ENCODE assay signal across 11 mouse cellular contexts in the genomic region with DNA sequence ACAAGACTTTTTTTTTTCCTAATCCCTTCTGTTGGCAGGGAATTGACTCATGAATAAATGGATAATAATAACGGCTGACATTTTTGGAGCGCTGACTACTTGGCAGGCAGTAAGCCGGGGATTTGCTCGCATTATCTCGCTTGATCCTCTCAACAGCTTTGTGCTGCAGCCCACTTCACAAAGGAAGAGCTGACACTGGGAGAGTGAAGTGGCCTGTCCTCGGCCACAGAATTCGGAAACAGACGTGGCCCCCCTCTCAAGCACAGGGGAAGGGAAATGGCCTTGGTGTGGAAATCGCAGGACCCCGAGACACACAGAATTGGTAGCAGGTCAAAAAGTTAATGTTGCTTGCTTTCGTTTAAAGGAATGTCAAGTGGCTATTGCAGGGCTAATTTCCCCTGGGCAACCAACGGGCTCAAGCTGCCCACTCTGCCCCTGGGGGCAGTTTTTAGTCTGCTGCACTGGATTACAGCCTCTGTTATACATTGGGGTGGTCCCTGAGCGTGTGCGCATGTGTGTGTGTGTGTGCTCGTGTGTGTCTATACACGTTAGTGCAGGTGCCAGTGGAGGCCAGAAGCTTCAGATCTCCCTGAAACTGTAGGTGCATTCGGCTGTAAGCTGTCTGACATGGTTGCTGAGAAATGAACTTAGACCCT.
DNase-seq lines count a peak whose midpoint lies in the region; ATAC-seq lines count a peak whose summit lies in the region.
"Had no signal": no experiment of that assay in that cellular context is flagged by ENCODE, and none has a peak within 500 bp of the region (broad histone marks: within the 10 kb centered on the region; RNA-seq: fewer than 3 reads in every experiment).

No protein-coding gene starts in this region.

- H3K4me2 ChIP-seq in hindbrain, embryonic 15.5 days, result no peak overlapping the region; the same call in 1 of the 2 replicates
- no peak overlapping the region for H3K4me2 ChIP-seq in hindbrain, embryonic 12.5 days (replicated peaks)
- H3K4me2 ChIP-seq in forebrain, embryonic 14.5 days (ENCODE audit: low read length), result peak overlapping the region; percentile 27
- peak overlapping the region; percentile 35 for H3K4me2 ChIP-seq in midbrain, embryonic 14.5 days (ENCODE audit: low read length)
- H3K4me2 ChIP-seq in kidney, embryonic 14.5 days (replicated peaks; ENCODE audit: low read depth, low read length), result no peak overlapping the region

- H3K27ac ChIP-seq in hindbrain, embryonic 15.5 days (replicated peaks), result no peak overlapping the region
- H3K27ac ChIP-seq in hindbrain, embryonic 12.5 days, result no peak overlapping the region
- H3K27ac ChIP-seq in forebrain, embryonic 14.5 days (ENCODE audit: low read depth, low read length), result peak overlapping the region; percentile 64; the same call in 1 of the 2 replicates
- no peak overlapping the region for H3K27ac ChIP-seq in midbrain, embryonic 14.5 days (replicated peaks; ENCODE audit: low read depth, low read length)
- H3K27ac ChIP-seq in kidney, embryonic 14.5 days (ENCODE audit: low read depth, low read length), result no peak overlapping the region

- ATAC-seq in hindbrain, embryonic 15.5 days (ENCODE audit: low FRiP score, low read depth), result peak; percentile 46; the same call in 1 of the 2 replicates
- ATAC-seq in hindbrain, embryonic 12.5 days (ENCODE audit: low FRiP score), result no peak
- ATAC-seq in forebrain, embryonic 14.5 days, result peak; percentile 68; the same call in 1 of the 2 replicates
- ATAC-seq in midbrain, embryonic 14.5 days (ENCODE audit: low FRiP score, low TSS enrichment), result peak; percentile 76
- no peak for ATAC-seq in kidney, embryonic 14.5 days (ENCODE audit: low FRiP score, low TSS enrichment)
- ATAC-seq: intestine, embryonic 16.5 days had no signal

- peaks cover 4% of the 10 kb centered on the region; the same call in 1 of the 2 replicates for H3K4me1 ChIP-seq in hindbrain, embryonic 15.5 days (replicated peaks)
- H3K4me1 ChIP-seq in hindbrain, embryonic 12.5 days, result no peaks in the 10 kb centered on the region; the same call in 1 of the 2 replicates
- peaks cover 28% of the 10 kb centered on the region for H3K4me1 ChIP-seq in forebrain, embryonic 14.5 days (ENCODE audit: control insufficient read depth, insufficient read depth, low read length)
- peaks cover 17% of the 10 kb centered on the region; the same call in 1 of the 2 replicates for H3K4me1 ChIP-seq in midbrain, embryonic 14.5 days (ENCODE audit: control insufficient read depth, insufficient read depth, low read length)
- no peaks in the 10 kb centered on the region for H3K4me1 ChIP-seq in kidney, embryonic 14.5 days (ENCODE audit: control insufficient read depth, insufficient read depth, low read length)

- WGBS in hindbrain, embryonic 15.5 days, result 48% methylated on average over 17 of the region's 17 CpGs
- 41% methylated on average over 17 of the region's 17 CpGs for WGBS in hindbrain, embryonic 12.5 days
- 22% methylated on average over 17 of the region's 17 CpGs for WGBS in forebrain, embryonic 14.5 days
- WGBS in midbrain, embryonic 14.5 days, result 10% methylated on average over 17 of the region's 17 CpGs
- WGBS in kidney, embryonic 14.5 days, result 61% methylated on average over 17 of the region's 17 CpGs

- no peak overlapping the region for H3K9ac ChIP-seq in hindbrain, embryonic 15.5 days
- H3K9ac ChIP-seq in hindbrain, embryonic 12.5 days, result no peak overlapping the region
- H3K9ac ChIP-seq in forebrain, embryonic 14.5 days (ENCODE audit: low read length), result peak overlapping the region; percentile 48; the same call in 1 of the 2 replicates
- 0 out of 2 replicates have a peak overlapping the region, but pooled peaks have one; percentile 16 for H3K9ac ChIP-seq in midbrain, embryonic 14.5 days (replicated peaks; ENCODE audit: low read length)
- no peak overlapping the region for H3K9ac ChIP-seq in kidney, embryonic 14.5 days (ENCODE audit: low read depth, low read length)

- H3K36me3 ChIP-seq in hindbrain, embryonic 15.5 days, result no peaks in the 10 kb centered on the region
- H3K36me3 ChIP-seq in hindbrain, embryonic 12.5 days, result no peaks in the 10 kb centered on the region
- H3K36me3 ChIP-seq in forebrain, embryonic 14.5 days (ENCODE audit: control insufficient read depth, insufficient read depth, low read length), result no peaks in the 10 kb centered on the region
- no peaks in the 10 kb centered on the region for H3K36me3 ChIP-seq in midbrain, embryonic 14.5 days (ENCODE audit: control insufficient read depth, insufficient read depth, low read length)
- H3K36me3 ChIP-seq in kidney, embryonic 14.5 days (ENCODE audit: control insufficient read depth, insufficient read depth, low read length), result no peaks in the 10 kb centered on the region

- H3K4me3 ChIP-seq in hindbrain, embryonic 15.5 days, result no peak overlapping the region
- H3K4me3 ChIP-seq in hindbrain, embryonic 12.5 days, result no peak overlapping the region
- H3K4me3 ChIP-seq in forebrain, embryonic 14.5 days (ENCODE audit: low read depth, low read length), result no peak overlapping the region
- no peak overlapping the region for H3K4me3 ChIP-seq in midbrain, embryonic 14.5 days (replicated peaks; ENCODE audit: low read depth, low read length)
- H3K4me3 ChIP-seq in kidney, embryonic 14.5 days (ENCODE audit: low read length), result no peak overlapping the region

- H3K27me3 ChIP-seq in hindbrain, embryonic 15.5 days, result peaks cover 18% of the 10 kb centered on the region
- H3K27me3 ChIP-seq in hindbrain, embryonic 12.5 days, result peaks cover 9% of the 10 kb centered on the region
- peaks cover 19% of the 10 kb centered on the region; the same call in 1 of the 2 replicates for H3K27me3 ChIP-seq in forebrain, embryonic 14.5 days (replicated peaks; ENCODE audit: control insufficient read depth, insufficient read depth, low read length)
- peaks cover 71% of the 10 kb centered on the region for H3K27me3 ChIP-seq in midbrain, embryonic 14.5 days (ENCODE audit: control insufficient read depth, insufficient read depth, low read length)
- H3K27me3 ChIP-seq in kidney, embryonic 14.5 days (ENCODE audit: control insufficient read depth, insufficient read depth, low read length), result peaks cover 10% of the 10 kb centered on the region; the same call in 1 of the 2 replicates

- H3K9me3 ChIP-seq in hindbrain, embryonic 15.5 days, result no peaks in the 10 kb centered on the region
- no peaks in the 10 kb centered on the region for H3K9me3 ChIP-seq in hindbrain, embryonic 12.5 days (replicated peaks)
- H3K9me3 ChIP-seq in forebrain, embryonic 14.5 days (replicated peaks; ENCODE audit: control insufficient read depth, low read length), result no peaks in the 10 kb centered on the region
- no peaks in the 10 kb centered on the region for H3K9me3 ChIP-seq in midbrain, embryonic 14.5 days (ENCODE audit: control insufficient read depth, low read length)
- no peaks in the 10 kb centered on the region for H3K9me3 ChIP-seq in kidney, embryonic 14.5 days (ENCODE audit: control insufficient read depth, low read length)

- DNase-seq in embryo, embryonic 9.5 days (ENCODE audit: extremely low spot score), result peak; percentile 28
- peak; percentile 83 for DNase-seq in forebrain, embryonic 14.5 days (ENCODE audit: low spot score)
- peak; percentile 82 for DNase-seq in midbrain, embryonic 14.5 days
- DNase-seq in thymus, postnatal 25 days, result no peak
- no peak for DNase-seq in gastrocnemius, postnatal 10 days
- DNase-seq: cerebellum, adult 2 months; lung, adult 2 months had no signal

Comparison
In these comparisons a context has a peak if more than half of its experiments do, and no peak if none do; other contexts are left out.
1. ATAC-seq: peak in hindbrain, embryonic 15.5 days (single experiment), forebrain, embryonic 14.5 days (single experiment) and midbrain, embryonic 14.5 days (single experiment); none in hindbrain, embryonic 12.5 days (single experiment) and kidney, embryonic 14.5 days (single experiment).
2. H3K4me2 ChIP-seq: peak in forebrain, embryonic 14.5 days (single experiment) and midbrain, embryonic 14.5 days (single experiment); none in hindbrain, embryonic 15.5 days (single experiment), hindbrain, embryonic 12.5 days (single experiment) and kidney, embryonic 14.5 days (single experiment).
3. H3K9ac ChIP-seq: peak in forebrain, embryonic 14.5 days (single experiment) and midbrain, embryonic 14.5 days (single experiment); none in hindbrain, embryonic 15.5 days (single experiment), hindbrain, embryonic 12.5 days (single experiment) and kidney, embryonic 14.5 days (single experiment).
4. DNase-seq: peak in embryo, embryonic 9.5 days (single experiment), forebrain, embryonic 14.5 days (single experiment) and midbrain, embryonic 14.5 days (single experiment); none in thymus, postnatal 25 days (single experiment) and gastrocnemius, postnatal 10 days (single experiment).